Mouse (Mus musculus) activated CD4-positive, CD25-positive, alpha-beta regulatory T cell, adult 9 weeks (primary cell): ENCODE results near the gene Abhd14a. TPM values are rescaled to one million over a fixed set of nuclear protein-coding genes. Genes with fewer than 3 reads are reported as not detected.

Experiments used
- polyA plus RNA-seq: library from polyadenylated mRNA; unstranded; fragments of 100-300 nt; shearing (Covaris generic); gene quantifications from one replicate; pipeline ENCODE4 v1.2.1, GENCODE M21; 2017

The Abhd14a gene
- polyA plus RNA-seq, result 23.8 TPM

DNA sequence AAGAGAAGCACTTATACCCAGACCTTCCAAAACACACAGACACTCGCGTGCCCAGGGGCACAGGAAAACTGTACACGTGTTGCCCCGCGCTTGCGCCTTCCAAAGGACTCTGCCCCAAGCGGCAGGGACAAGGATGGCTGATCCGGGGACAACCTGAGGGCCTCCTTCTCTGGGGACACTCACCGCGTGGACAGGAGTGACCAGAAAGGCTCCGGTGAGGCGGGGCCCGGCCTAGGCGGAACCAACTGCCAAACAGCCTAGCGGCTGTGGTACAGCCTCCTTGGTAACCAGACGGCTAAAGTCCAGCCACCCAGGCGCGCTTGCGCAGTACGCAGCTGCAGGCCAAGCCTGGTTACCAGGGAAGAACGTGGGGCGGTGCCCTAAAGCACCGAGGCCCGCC, at the start of gene Abhd14a, which contains the start of gene Abhd14b:
Gene Abhd14a, minus strand, starts transcription at position 331 of the 400 bp plus-strand sequence.
Gene Abhd14b, plus strand, starts transcription at position 112 of the 400 bp plus-strand sequence.

DNA sequence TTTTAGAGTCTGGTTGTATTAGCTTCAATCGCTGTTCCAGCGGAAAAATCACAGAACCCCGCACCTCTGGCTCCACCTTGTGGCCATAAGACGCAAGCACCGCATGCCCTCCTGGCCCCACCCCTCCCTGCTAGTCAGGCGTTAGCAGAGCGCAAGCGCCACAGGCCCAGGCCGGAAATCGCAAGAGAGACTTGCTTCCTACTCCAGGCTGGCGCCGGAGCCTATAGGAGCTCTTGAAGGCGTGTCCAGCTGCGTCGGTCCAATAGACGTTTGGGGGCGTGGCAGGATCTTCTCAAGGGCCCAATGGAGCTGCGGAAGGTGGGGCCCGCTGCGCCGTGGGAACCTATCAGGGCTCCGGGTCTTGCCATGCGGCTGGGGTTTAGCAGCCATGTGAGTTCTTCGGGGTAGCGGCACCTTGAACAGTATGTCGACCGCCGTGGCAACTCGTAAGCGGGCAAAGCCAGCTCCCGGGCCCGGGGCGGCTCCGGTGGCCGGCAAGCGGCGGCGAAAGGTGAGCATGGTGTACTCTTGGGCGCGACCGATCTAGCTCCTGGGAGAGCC, 29.5 kb upstream of the Abhd14a start, which contains the start of gene Parp3:
Gene Parp3, minus strand, starts transcription at position 26 of the 561 bp plus-strand sequence.

DNA sequence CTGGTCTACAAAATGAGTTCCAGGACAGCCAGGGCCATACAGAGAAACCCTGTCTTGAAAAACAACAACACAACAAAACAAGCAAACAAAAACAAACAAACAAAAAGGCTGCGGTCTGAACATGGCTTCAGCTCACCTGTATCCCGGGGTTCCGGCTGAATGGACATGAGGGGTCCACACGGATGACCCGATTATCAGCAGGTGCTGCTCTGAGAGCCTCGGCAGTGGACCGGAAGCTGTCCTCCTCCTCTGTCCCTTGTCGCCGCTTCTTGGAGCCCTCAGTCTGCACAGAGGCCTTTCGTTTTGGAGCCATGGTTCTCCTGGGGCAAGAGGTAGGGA, 28.2 kb upstream of the Abhd14a start, which contains the start of gene Rrp9:
Gene Rrp9, plus strand, starts transcription at position 301 of the 339 bp plus-strand sequence.

DNA sequence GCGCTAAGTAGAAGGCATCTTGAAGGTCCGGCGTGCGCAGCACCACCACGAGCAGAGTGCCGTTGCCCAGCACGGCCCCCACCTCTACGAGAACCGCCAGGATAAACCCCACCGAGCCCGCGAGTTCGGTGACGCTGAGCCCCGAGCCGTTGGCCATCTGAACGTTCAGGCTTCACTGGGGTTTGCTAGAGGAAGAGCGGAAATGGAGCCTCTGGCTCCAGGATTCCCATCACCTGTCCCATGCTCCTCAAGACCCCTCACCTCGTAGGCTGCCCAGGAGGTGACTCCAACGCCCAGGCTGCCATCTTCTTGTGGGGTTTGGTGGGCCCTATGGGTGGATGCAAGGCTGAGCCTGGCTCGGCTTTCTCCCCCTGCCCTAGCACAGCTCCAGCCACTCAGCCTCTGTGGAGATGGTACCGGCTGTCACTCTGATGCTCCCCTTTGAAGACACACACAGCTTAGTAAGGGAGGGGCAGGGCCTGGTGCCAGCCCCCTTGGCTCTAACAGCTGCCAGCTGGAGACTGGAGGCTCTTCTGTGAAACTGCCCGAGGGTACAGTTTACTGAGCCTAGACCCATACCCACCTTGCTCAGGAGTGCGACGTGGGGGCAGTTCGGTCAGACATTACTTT, 18.2 kb upstream of the Abhd14a start, which contains the start of gene Gpr62:
Gene Gpr62, minus strand, starts transcription at position 368 of the 630 bp plus-strand sequence.

DNA sequence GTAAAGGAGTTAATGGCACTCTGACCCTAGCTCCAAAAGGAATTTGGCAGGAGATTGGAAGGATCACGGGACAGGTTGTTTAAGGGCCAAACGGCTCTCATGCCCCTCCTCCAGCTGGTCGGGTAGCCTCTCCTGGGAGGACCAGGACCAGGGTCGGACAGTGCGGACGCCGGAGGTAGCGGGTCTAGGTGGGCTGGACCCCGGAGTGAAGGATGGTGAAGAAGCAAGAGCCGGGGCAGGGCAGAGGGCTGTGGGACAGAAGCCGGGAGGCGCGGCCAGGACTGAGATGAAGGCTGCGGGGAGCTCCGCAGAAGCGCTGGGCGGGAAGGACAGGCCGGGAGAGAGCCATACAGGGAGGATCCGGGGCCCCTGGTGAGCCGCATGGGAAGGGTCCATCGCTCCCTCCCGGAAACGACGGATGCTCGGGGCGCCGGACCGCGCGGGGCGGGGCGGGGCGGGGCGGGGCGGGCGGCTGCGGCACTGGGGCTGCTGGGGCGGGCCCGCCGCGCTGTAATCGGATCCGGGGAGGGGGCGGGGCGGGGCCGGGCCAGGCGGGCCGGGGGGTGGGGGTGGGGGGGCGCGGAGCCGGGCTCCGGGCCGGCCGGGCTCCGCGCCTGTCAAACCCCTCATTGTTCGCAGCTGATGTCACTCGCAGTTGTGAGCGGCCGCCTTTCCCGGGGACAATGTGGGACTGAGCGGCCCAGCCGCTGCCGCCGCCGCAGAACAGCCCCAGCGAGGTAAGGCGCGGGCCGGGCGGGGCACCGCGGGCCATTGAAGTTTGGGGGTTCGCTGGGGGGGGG, 6.0 kb upstream of the Abhd14a start, which contains the start of gene Pcbp4:
Gene Pcbp4, plus strand, starts transcription at position 21 of the 800 bp plus-strand sequence.

DNA sequence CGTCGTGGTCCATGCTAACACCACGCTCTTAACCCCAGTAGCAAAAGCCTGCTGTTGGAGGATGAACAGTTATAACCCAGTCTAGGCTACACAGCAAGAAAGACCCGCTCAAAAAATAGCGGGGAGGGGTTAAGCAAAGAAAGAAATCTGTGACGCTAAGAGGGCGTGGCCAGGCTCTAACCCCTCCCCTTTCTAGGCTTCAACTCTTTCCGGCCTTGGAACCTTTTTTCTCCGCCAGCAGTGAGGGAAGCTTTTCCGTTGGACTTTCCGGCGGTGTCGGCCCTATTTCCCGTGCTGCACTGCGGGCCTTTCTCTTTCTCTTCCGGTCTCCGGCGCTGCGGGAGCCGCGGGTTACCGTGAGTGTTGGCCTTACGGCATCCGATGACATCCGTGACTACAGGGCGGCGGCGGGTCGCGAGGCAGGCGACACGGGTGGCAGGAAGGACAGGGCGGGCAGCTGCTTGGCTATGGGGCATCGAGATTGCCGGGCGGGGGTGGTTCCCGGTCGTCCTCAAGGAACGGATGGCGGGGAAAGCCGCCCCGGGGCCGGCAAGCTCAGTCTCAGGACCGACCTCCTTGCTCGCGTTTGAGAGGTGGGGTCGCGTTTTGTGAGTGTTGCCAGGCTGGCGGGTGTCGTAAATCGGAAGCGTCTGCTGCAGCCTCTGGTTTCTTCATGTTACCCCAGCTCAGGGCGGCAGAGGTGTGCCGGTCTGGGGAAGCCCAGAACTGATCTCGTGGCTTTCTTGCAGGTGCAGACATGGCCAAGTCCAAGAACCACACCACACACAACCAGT, 18.1 kb downstream of the Abhd14a start, which contains the start of gene Rpl29:
Gene Rpl29, plus strand, starts transcription at position 234 of the 794 bp plus-strand sequence.

Other genes starting within 250 kb of the Abhd14a start
- 16.7 TPM for gene Ppm1m, start 247.9 kb downstream of the Abhd14a start, polyA plus RNA-seq
- 342 TPM for gene Twf2, start 244.6 kb downstream of the Abhd14a start, polyA plus RNA-seq
- gene Tlr9, start 225.1 kb downstream of the Abhd14a start, polyA plus RNA-seq, result not detected
- gene Alas1, start 199.0 kb downstream of the Abhd14a start, polyA plus RNA-seq, result 54.4 TPM
- gene Poc1a, start 166.6 kb downstream of the Abhd14a start, polyA plus RNA-seq, result 6.9 TPM
- 12.0 TPM for gene Dusp7, start 79.0 kb downstream of the Abhd14a start, polyA plus RNA-seq
- 801 TPM for gene Rpl29, start 18.2 kb downstream of the Abhd14a start, polyA plus RNA-seq
- gene Acy1, start 9.4 kb downstream of the Abhd14a start, polyA plus RNA-seq, result 20.7 TPM
- gene Abhd14b, start 219 bp downstream of the Abhd14a start, polyA plus RNA-seq, result 16.0 TPM
- 14.7 TPM for gene Pcbp4, start 5.6 kb upstream of the Abhd14a start, polyA plus RNA-seq
- not detected for gene Gpr62, start 18.3 kb upstream of the Abhd14a start, polyA plus RNA-seq
- 76.3 TPM for gene Rrp9, start 28.3 kb upstream of the Abhd14a start, polyA plus RNA-seq
- 96.2 TPM for gene Parp3, start 29.3 kb upstream of the Abhd14a start, polyA plus RNA-seq
- gene Iqcf1, start 52.3 kb upstream of the Abhd14a start, polyA plus RNA-seq, result not detected
- not detected for gene Iqcf5, start 66.9 kb upstream of the Abhd14a start, polyA plus RNA-seq
- gene Iqcf3, start 114.0 kb upstream of the Abhd14a start, polyA plus RNA-seq, result not detected
- not detected for gene Iqcf4, start 123.3 kb upstream of the Abhd14a start, polyA plus RNA-seq
- not detected for gene Iqcf6, start 178.9 kb upstream of the Abhd14a start, polyA plus RNA-seq
- not detected for gene Grm2, start 208.4 kb upstream of the Abhd14a start, polyA plus RNA-seq
- 72.8 TPM for gene Tex264, start 238.2 kb upstream of the Abhd14a start, polyA plus RNA-seq